Mouse (Mus musculus) forebrain, embryonic 10.5 days (tissue): ENCODE data around the gene Dapk1. TPM values are rescaled to one million over a fixed set of nuclear protein-coding genes. Genes with fewer than 3 reads are reported as not detected.
"Not testable (repeated sequence)": the region's sequence is repeated elsewhere in the genome, so short reads cannot be mapped to it uniquely, and the experiment has no call there.

Experiments used
- DNase-seq: peaks from one replicate; pipeline ENCODE4 v3.0.0-alpha.2; 2017; ENCODE audit warnings: low spot score; ENCODE audit errors: extremely low spot score
- H3K27ac ChIP-seq: fragments of 300-500 bp; sonication (generic); 2 replicates; pipeline ENCODE4 v1.5.1; 2016; ENCODE audit warnings: mild to moderate bottlenecking
- H3K27me3 ChIP-seq: fragments of 300-500 bp; sonication (generic); 2 replicates; pipeline ENCODE4 v1.6.1; 2016; ENCODE audit warnings: mild to moderate bottlenecking; ENCODE audit not compliant: poor library complexity, severe bottlenecking
- H3K36me3 ChIP-seq: fragments of 300-500 bp; sonication (generic); replicated peaks from 2 replicates; pipeline ENCODE4 v1.6.1; 2016; ENCODE audit warnings: mild to moderate bottlenecking, moderate library complexity
- H3K4me1 ChIP-seq: fragments of 300-500 bp; sonication (generic); 2 replicates; pipeline ENCODE4 v1.6.1; 2016
- H3K4me3 ChIP-seq: fragments of 300-500 bp; sonication (generic); 2 replicates; pipeline ENCODE4 v1.5.1; 2016; ENCODE audit warnings: mild to moderate bottlenecking, moderate library complexity
- H3K9me3 ChIP-seq: fragments of 300-500 bp; sonication (generic); 2 replicates; pipeline ENCODE4 v1.6.1; 2016; ENCODE audit warnings: mild to moderate bottlenecking, moderate library complexity
- WGBS: fragments of 180-500 bp; shearing (Covaris S2); methylation state at CpG from one replicate; pipeline ENCODE4 v1.1.7; 2016; 5-methylcytosine and 5-hydroxymethylcytosine counted together
- polyA plus RNA-seq: library from polyadenylated mRNA; unstranded; fragments of >200 nt; fragmentation: Nextera tagmentation; extraction: Ambion mirVana; gene quantifications from 2 replicates; pipeline ENCODE4 v1.2.1, GENCODE M21; 2016

Gene Dapk1
- polyA plus RNA-seq, 1 experiment from 2014 or later = 18.0 TPM

- H3K27ac ChIP-seq = peak overlapping the region; percentile 96
- no peaks in the 10 kb centered on the region; the same call in 1 of the 2 replicates for H3K9me3 ChIP-seq
- H3K4me3 ChIP-seq = peak overlapping the region; percentile 85
- peaks cover 29% of the 10 kb centered on the region for H3K4me1 ChIP-seq
- no peaks in the 10 kb centered on the region for H3K27me3 ChIP-seq
- DNase-seq = peak; percentile 62
- 11% methylated on average over 34 of the region's 34 CpGs for WGBS
- H3K36me3 ChIP-seq = peaks cover 37% of the 10 kb centered on the region
These were observed 887 bp downstream of the Dapk1 start for GRCm38 (mm10) chr13:60602416-60603251.

- peak overlapping the region; percentile 96; the same call in 1 of the 2 replicates for H3K27ac ChIP-seq
- H3K4me3 ChIP-seq = peak overlapping the region; percentile 85
- peaks cover 41% of the 10 kb centered on the region for H3K36me3 ChIP-seq
- WGBS = 70% methylated on average over 5 of the region's 5 CpGs
- H3K4me1 ChIP-seq = peaks cover 30% of the 10 kb centered on the region
- no peaks in the 10 kb centered on the region; the same call in 1 of the 2 replicates for H3K9me3 ChIP-seq
- no peaks in the 10 kb centered on the region for H3K27me3 ChIP-seq
- no peak for DNase-seq
These were observed 1.5 kb downstream of the Dapk1 start for GRCm38 (mm10) chr13:60603252-60603562.

GRCm38 (mm10) chr13:60607411-60607810, 5.7 kb downstream of the Dapk1 start:
- H3K9me3 ChIP-seq = no peaks in the 10 kb centered on the region; the same call in 1 of the 2 replicates
- H3K27me3 ChIP-seq = no peaks in the 10 kb centered on the region
- H3K4me3 ChIP-seq = no peak overlapping the region
- no peak overlapping the region for H3K27ac ChIP-seq
- WGBS = 89% methylated on average over 8 of the region's 8 CpGs
- H3K4me1 ChIP-seq = peaks cover 44% of the 10 kb centered on the region
- H3K36me3 ChIP-seq = peaks cover 58% of the 10 kb centered on the region
- DNase-seq = no peak

- 88% methylated on average over 8 of the region's 8 CpGs for WGBS
- Histone ChIP-seq H3K36me3 (peaks cover 58% of the 10 kb centered on the region), H3K4me1 (peaks cover 43% of the 10 kb centered on the region), H3K27me3 (no peaks in the 10 kb centered on the region), H3K9me3 (no peaks in the 10 kb centered on the region; the same call in 1 of the 2 replicates), H3K27ac (no peak overlapping the region), H3K4me3 (no peak overlapping the region)
- DNase-seq = no peak
These were observed 6.8 kb downstream of the Dapk1 start for GRCm38 (mm10) chr13:60608411-60609046.

GRCm38 (mm10) chr13:60609234-60609633, 7.5 kb downstream of the Dapk1 start:
- H3K27ac ChIP-seq = no peak overlapping the region
- H3K4me3 ChIP-seq = no peak overlapping the region
- no peak for DNase-seq
- H3K4me1 ChIP-seq = peaks cover 40% of the 10 kb centered on the region
- H3K27me3 ChIP-seq = no peaks in the 10 kb centered on the region
- no peaks in the 10 kb centered on the region; the same call in 1 of the 2 replicates for H3K9me3 ChIP-seq
- peaks cover 60% of the 10 kb centered on the region for H3K36me3 ChIP-seq
- WGBS = 75% methylated on average over 4 of the region's 4 CpGs

GRCm38 (mm10) chr13:60610558-60610957, 8.8 kb downstream of the Dapk1 start:
- H3K9me3 ChIP-seq = no peaks in the 10 kb centered on the region
- H3K27me3 ChIP-seq = no peaks in the 10 kb centered on the region
- H3K36me3 ChIP-seq = peaks cover 50% of the 10 kb centered on the region
- 61% methylated on average over 6 of the region's 6 CpGs for WGBS
- H3K27ac ChIP-seq = no peak overlapping the region
- peaks cover 47% of the 10 kb centered on the region for H3K4me1 ChIP-seq
- H3K4me3 ChIP-seq = no peak overlapping the region
- DNase-seq = no peak

GRCm38 (mm10) chr13:60610971-60611370, 9.2 kb downstream of the Dapk1 start:
- H3K27me3 ChIP-seq, H3K9me3 ChIP-seq, DNase-seq, H3K4me3 ChIP-seq, H3K27ac ChIP-seq: not testable (repeated sequence)
- H3K36me3 ChIP-seq = peaks cover 46% of the 10 kb centered on the region
- WGBS = 88% methylated on average over 6 of the region's 6 CpGs
- peaks cover 52% of the 10 kb centered on the region for H3K4me1 ChIP-seq

- H3K9me3 ChIP-seq = no peaks in the 10 kb centered on the region
- H3K27me3 ChIP-seq = no peaks in the 10 kb centered on the region
- H3K4me1 ChIP-seq = peaks cover 59% of the 10 kb centered on the region
- no peak for DNase-seq
- WGBS = 81% methylated on average over 3 of the region's 3 CpGs
- H3K36me3 ChIP-seq = peaks cover 34% of the 10 kb centered on the region
- no peak overlapping the region for H3K4me3 ChIP-seq
- H3K27ac ChIP-seq = no peak overlapping the region
These were observed 10.4 kb downstream of the Dapk1 start for GRCm38 (mm10) chr13:60612160-60612559.

- WGBS = 89% methylated on average over 8 of the region's 8 CpGs
- H3K4me3 ChIP-seq = no peak overlapping the region
- H3K36me3 ChIP-seq = peaks cover 31% of the 10 kb centered on the region
- H3K4me1 ChIP-seq = peaks cover 71% of the 10 kb centered on the region
- DNase-seq = no peak
- no peaks in the 10 kb centered on the region for H3K27me3 ChIP-seq
- no peaks in the 10 kb centered on the region for H3K9me3 ChIP-seq
- H3K27ac ChIP-seq = no peak overlapping the region
These were observed 12.4 kb downstream of the Dapk1 start for GRCm38 (mm10) chr13:60614154-60614553.

- Histone ChIP-seq H3K27me3 (no peaks in the 10 kb centered on the region), H3K4me1 (peaks cover 72% of the 10 kb centered on the region), H3K27ac (no peak overlapping the region), H3K36me3 (peaks cover 29% of the 10 kb centered on the region), H3K9me3 (no peaks in the 10 kb centered on the region), H3K4me3 (no peak overlapping the region)
- DNase-seq = no peak
- 72% methylated on average over 15 of the region's 15 CpGs for WGBS
These were observed 13.4 kb downstream of the Dapk1 start for GRCm38 (mm10) chr13:60615057-60615650.

- Histone ChIP-seq H3K4me3 (no peak overlapping the region), H3K9me3 (no peaks in the 10 kb centered on the region), H3K4me1 (peaks cover 68% of the 10 kb centered on the region), H3K27me3 (no peaks in the 10 kb centered on the region), H3K27ac (no peak overlapping the region), H3K36me3 (peaks cover 22% of the 10 kb centered on the region)
- WGBS = 42% methylated on average over 6 of the region's 6 CpGs
- DNase-seq = no peak
These were observed 14.3 kb downstream of the Dapk1 start for GRCm38 (mm10) chr13:60616036-60616435.

GRCm38 (mm10) chr13:60618287-60618686, 16.5 kb downstream of the Dapk1 start:
- H3K9me3 ChIP-seq = no peaks in the 10 kb centered on the region
- H3K27me3 ChIP-seq = no peaks in the 10 kb centered on the region
- 0 out of 2 replicates have a peak overlapping the region, but pooled peaks have one; percentile 40 for H3K27ac ChIP-seq
- H3K4me1 ChIP-seq = peaks cover 65% of the 10 kb centered on the region
- no peak overlapping the region for H3K4me3 ChIP-seq
- WGBS = 77% methylated on average over 9 of the region's 9 CpGs
- DNase-seq = no peak
- H3K36me3 ChIP-seq = peaks cover 20% of the 10 kb centered on the region

- Histone ChIP-seq H3K4me3 (no peak overlapping the region), H3K36me3 (peaks cover 14% of the 10 kb centered on the region), H3K27me3 (no peaks in the 10 kb centered on the region), H3K9me3 (no peaks in the 10 kb centered on the region), H3K4me1 (peaks cover 62% of the 10 kb centered on the region), H3K27ac (no peak overlapping the region)
- no peak for DNase-seq
- WGBS = 61% methylated on average over 6 of the region's 6 CpGs
These were observed 18.0 kb downstream of the Dapk1 start for GRCm38 (mm10) chr13:60619723-60620122.
